Mouse (Mus musculus) kidney, adult 2 months (tissue): ENCODE data around the gene Pecam1. TPM values are rescaled to one million over a fixed set of nuclear protein-coding genes. Genes with fewer than 3 reads are reported as not detected.

Experiments used
- DNase-seq: peaks from one replicate; pipeline ENCODE4 v3.0.0; 2021
- H3K27ac ChIP-seq: fragments of 200-500 bp; 2 replicates; pipeline ENCODE4 v1.5.1; 2012; ENCODE audit warnings: low read depth, low read length, control low read depth, inconsistent platforms; ENCODE audit not compliant: insufficient read depth
- H3K27me3 ChIP-seq: fragments of 200-500 bp; replicated peaks from 2 replicates; pipeline ENCODE4 v1.6.1; 2012; ENCODE audit warnings: mild to moderate bottlenecking, moderate library complexity, low read length, inconsistent platforms; ENCODE audit not compliant: control insufficient read depth, insufficient read depth
- H3K36me3 ChIP-seq: fragments of 200-500 bp; 2 replicates; pipeline ENCODE4 v1.6.1; 2012; ENCODE audit warnings: mild to moderate bottlenecking, moderate library complexity, low read length, inconsistent platforms; ENCODE audit not compliant: control insufficient read depth, insufficient read depth
- H3K4me1 ChIP-seq: fragments of 200-500 bp; 2 replicates; pipeline ENCODE4 v1.6.1; 2011; ENCODE audit warnings: low read length; ENCODE audit not compliant: control insufficient read depth, insufficient read depth
- H3K4me3 ChIP-seq: fragments of 200-500 bp; 2 replicates; pipeline ENCODE4 v1.5.1; 2011; ENCODE audit warnings: mild to moderate bottlenecking, low read depth, low read length, control low read depth; ENCODE audit not compliant: insufficient read depth
- CTCF ChIP-seq: fragments of 200-500 bp; conservative IDR thresholded peaks from 2 replicates; pipeline ENCODE4 v1.5.1; 2011; ENCODE audit warnings: low read depth, mild to moderate bottlenecking, control low read depth, low read length, moderate library complexity, mixed read lengths; ENCODE audit not compliant: insufficient read depth, insufficient read length
- POLR2A ChIP-seq: fragments of 200-500 bp; IDR thresholded peaks from one replicate; pipeline ENCODE4 v1.6.1; 2011; ENCODE audit warnings: low read depth, low read length, control low read depth
- WGBS: fragments of 180-500 bp; shearing (Covaris S2); methylation state at CpG from one replicate; pipeline ENCODE4 v1.1.7; 2018; 5-methylcytosine and 5-hydroxymethylcytosine counted together
- polyA plus RNA-seq: library from polyadenylated mRNA; depleted of rRNA; stranded (reverse); fragments of >200 nt; gene quantifications from 2 replicates; pipeline ENCODE4 v1.2.3, GENCODE M21; 2012

Gene Pecam1
- polyA plus RNA-seq, 1 experiment: 60.4 TPM

DNA sequence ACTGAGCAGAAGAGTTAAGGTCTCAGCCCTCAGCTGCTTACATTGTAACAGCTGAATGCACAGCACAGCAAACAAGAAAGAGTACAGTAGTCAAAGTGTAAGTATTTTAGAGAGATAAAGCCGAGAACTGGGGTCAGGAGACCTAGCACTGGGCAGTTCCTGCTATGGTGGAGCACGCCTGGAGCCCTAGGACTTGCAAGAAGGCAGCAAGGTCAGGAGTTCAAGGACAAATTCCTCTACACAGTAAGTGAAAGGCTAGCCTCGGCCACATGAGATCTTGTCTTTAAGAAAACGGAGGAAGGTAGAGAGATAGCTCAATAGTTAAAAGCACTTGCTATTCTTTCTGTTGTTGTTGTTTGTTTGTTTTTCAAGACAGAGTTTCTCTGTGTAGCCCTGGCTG lies 57.5 kb downstream of the Pecam1 start:
- Histone ChIP-seq H3K4me1 (no peaks in the 10 kb centered on the region), H3K27me3 (no peaks in the 10 kb centered on the region), H3K27ac (no peak overlapping the region), H3K36me3 (no peaks in the 10 kb centered on the region), H3K4me3 (no peak overlapping the region)
- 80% methylated on average over 4 of the region's 4 CpGs for WGBS
- no peak for DNase-seq
- TF ChIP-seq POLR2A (no peak), CTCF (no peak)

DNA sequence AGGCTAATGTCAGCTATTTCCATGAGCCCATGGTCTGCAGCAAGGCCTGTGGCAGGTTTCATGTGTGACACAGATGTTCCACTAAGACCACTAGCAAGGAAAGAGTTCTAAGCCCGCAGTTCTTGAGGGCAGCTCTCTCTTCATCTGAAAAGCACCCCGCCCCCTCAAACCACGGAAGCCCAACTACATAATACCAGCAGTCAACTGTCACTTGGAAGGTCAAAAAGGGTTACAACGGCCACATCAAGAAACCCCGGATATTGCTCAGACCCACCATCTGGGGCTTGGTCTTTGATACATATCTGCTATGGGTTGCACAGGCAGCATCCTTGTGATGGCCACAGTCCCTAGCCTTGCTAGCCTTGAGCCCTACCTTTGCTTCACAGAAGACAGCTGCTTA lies 62.1 kb downstream of the Pecam1 start:
- 69% methylated on average over 5 of the region's 5 CpGs for WGBS
- TF ChIP-seq CTCF (no peak), POLR2A (no peak)
- no peak overlapping the region for H3K4me3 ChIP-seq
- H3K36me3 ChIP-seq: no peaks in the 10 kb centered on the region
- no peaks in the 10 kb centered on the region for H3K4me1 ChIP-seq
- H3K27me3 ChIP-seq: no peaks in the 10 kb centered on the region
- no peak overlapping the region for H3K27ac ChIP-seq
- no peak for DNase-seq

DNA sequence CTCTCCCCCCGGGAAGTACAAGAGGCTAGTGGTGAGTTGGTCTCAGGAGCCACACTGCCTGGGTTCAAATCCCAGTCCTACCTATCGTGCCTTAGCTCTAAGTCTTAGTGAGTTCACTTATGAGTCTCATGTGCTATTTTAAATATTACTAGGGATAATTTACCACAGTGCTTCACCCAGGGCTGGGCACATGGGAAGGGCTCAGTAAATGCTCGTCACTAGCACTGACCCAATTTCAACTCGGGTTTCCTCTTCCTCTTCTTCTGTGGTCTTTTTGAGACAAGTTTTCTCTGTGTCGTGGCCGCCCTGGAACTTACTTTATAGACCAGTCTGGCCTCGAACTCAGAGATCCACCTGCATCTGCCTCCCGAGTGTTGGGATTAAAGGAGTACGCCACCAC lies 63.1 kb downstream of the Pecam1 start:
- WGBS: 85% methylated on average over 9 of the region's 9 CpGs
- no peaks in the 10 kb centered on the region for H3K36me3 ChIP-seq
- no peak overlapping the region for H3K27ac ChIP-seq

DNA sequence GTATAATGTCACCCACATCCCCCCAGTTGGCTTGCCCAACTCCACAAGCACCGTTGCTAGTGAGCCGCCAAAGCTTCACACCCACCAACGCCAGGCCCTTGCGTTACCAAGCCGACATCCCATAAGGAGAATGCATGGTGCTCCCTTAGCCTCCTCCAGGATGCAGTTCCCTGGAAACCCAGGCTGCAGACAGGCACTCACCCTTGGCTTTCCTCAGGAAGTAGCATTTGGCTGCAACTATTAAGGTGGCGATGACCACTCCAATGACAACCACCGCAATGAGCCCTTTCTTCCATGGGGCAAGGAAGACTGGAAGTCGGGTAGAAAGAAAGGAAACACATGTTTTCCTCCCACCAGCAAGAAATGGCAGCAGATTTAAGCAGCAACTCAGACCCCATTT lies 66.4 kb downstream of the Pecam1 start:
- Histone ChIP-seq H3K27ac (no peak overlapping the region), H3K4me3 (no peak overlapping the region)
- DNase-seq: peak; percentile 20

More for the DNA sequence above, 63.1 kb downstream of the Pecam1 start:
- no peaks in the 10 kb centered on the region for H3K27me3 ChIP-seq
- DNase-seq: no peak
- no peak overlapping the region for H3K4me3 ChIP-seq
- TF ChIP-seq CTCF (no peak), POLR2A (no peak)
- no peaks in the 10 kb centered on the region for H3K4me1 ChIP-seq

DNA sequence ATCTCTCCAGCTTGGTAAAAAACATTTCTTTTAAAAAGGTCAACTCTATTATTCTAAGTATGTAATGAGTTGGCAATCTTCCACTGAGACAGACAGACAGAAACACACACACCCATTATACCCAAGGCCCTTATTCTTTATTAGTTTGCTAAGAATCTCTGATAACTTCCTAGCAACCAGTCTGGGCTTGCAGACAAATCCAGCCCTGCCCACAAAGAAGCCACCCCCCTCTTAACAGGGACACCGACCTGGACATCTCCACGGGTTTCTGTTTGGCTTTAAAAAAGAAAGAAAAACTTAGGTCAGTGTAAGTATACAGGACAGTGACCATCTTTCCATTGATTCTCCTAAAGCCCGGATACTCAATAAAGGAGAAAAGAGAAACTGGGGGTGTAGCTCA lies 67.1 kb downstream of the Pecam1 start:
- Histone ChIP-seq H3K27me3 (no peaks in the 10 kb centered on the region), H3K27ac (no peak overlapping the region), H3K4me1 (no peaks in the 10 kb centered on the region), H3K4me3 (no peak overlapping the region), H3K36me3 (no peaks in the 10 kb centered on the region)
- WGBS: 71% methylated on average over 3 of the region's 3 CpGs
- TF ChIP-seq POLR2A (no peak), CTCF (no peak)
- DNase-seq: peak; percentile 32

More for the DNA sequence above, 66.4 kb downstream of the Pecam1 start:
- no peaks in the 10 kb centered on the region for H3K36me3 ChIP-seq
- no peaks in the 10 kb centered on the region for H3K27me3 ChIP-seq
- H3K4me1 ChIP-seq: no peaks in the 10 kb centered on the region
- 71% methylated on average over 8 of the region's 8 CpGs for WGBS
- TF ChIP-seq POLR2A: no peak
- TF ChIP-seq CTCF: no peak

DNA sequence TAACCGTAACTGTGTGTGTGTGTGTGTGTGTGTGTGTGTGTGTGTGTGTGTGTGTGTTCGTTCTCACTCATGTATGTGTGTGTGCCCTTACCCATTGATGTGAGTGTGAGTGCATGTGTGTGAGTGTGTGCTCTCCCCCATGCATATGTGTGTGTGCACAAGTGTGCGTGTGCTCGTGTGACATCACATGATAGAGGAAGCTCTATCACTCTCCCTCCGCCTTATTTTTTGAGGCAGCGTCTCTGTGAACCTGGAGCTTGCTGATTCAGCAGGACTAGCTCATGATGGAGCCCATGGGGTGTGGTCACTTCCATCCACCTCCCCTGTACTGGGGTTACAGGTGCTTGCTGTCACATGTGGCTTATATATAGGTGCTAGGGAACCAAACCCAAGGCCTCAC lies 69.3 kb downstream of the Pecam1 start:
- no peak overlapping the region for H3K4me3 ChIP-seq
- DNase-seq: no peak
- H3K27me3 ChIP-seq: no peaks in the 10 kb centered on the region
- TF ChIP-seq CTCF (no peak), POLR2A (no peak)
- peaks cover 4% of the 10 kb centered on the region; the same call in 1 of the 2 replicates for H3K4me1 ChIP-seq
- 77% methylated on average over 6 of the region's 6 CpGs for WGBS
- no peaks in the 10 kb centered on the region for H3K36me3 ChIP-seq
- no peak overlapping the region for H3K27ac ChIP-seq

DNA sequence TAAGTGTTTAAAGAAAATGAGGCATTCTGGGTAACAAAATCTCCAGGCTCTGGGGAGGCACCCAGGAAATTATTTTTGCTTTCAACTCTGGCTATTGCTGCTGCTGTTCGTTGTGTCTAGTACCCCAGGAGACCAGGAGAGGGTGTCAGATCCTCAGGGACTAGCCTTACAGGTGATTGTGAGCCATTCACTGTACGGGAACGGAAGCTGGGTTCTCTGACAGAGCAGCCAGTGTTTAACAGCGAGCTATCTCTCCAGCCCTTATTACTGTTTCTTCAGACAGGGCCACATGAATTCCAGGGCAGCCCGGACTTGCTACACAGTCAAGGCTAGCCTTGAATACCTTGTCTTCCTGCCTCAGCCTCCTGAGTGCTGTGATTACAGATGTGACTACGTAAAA lies 70.6 kb downstream of the Pecam1 start:
- Histone ChIP-seq H3K36me3 (no peaks in the 10 kb centered on the region), H3K4me3 (no peak overlapping the region), H3K4me1 (peaks cover 7% of the 10 kb centered on the region), H3K27ac (peak overlapping the region; percentile 1; the same call in 1 of the 2 replicates), H3K27me3 (no peaks in the 10 kb centered on the region)
- 44% methylated on average over 6 of the region's 6 CpGs for WGBS
- TF ChIP-seq POLR2A (no peak), CTCF (peak; percentile 50)
- peak; percentile 37 for DNase-seq

DNA sequence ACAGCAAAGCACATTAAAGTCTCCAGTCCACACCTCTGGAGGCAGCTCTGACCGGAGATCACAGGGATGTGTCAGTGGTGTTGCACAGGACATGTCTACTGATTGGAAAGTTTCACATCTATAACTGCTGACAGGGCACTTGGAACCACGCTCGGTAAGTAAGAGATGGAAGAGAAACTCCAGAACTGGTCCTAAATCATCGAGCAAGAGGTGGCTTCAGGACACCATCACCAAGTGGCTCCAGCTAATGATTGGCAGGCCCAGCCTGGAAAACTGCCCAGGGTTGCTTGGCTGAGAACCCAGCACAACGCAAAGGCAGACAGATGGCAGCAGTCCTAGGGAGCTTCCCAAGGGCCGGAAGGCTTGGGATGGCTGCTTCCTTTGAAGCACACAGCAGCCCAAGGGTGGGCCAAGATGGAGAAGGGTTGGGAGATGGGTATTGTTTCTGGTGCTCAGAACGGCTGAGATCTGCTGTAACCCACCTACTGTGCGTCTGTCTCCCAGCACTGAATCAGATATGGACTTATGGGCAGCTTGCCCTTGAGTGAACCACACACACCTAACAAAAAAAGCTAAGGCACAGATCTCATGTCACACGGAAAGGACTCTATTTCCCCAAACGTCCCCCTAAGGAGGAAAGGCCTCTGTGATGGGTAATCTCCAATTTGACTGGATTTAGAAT lies 72.4 kb downstream of the Pecam1 start:
- peaks cover 12% of the 10 kb centered on the region for H3K4me1 ChIP-seq
- WGBS: 51% methylated on average over 10 of the region's 10 CpGs
- DNase-seq: peak; percentile 97
- no peak overlapping the region; the same call in 1 of the 2 replicates for H3K27ac ChIP-seq
- TF ChIP-seq CTCF (0 out of 2 replicates have a peak, but pooled peaks have one; percentile 26), POLR2A (no peak)
- H3K4me3 ChIP-seq: no peak overlapping the region
- no peaks in the 10 kb centered on the region for H3K27me3 ChIP-seq
- H3K36me3 ChIP-seq: no peaks in the 10 kb centered on the region
